Mouse (Mus musculus): ENCODE results near the gene Ccdc7a. TPM values are rescaled to one million over a fixed set of nuclear protein-coding genes. Genes with fewer than 3 reads are reported as not detected.

Ccdc7a gene
- polyA plus RNA-seq, 1 experiment: not detected

GRCm38 (mm10) chr8:128686429-128686990, 378.8 kb downstream of the Ccdc7a start:
- no peak for DNase-seq (ENCODE audit: low read depth)

GRCm38 (mm10) chr8:128685507-128686428, 379.5 kb downstream of the Ccdc7a start, which contains the start of gene Itgb1:
Gene Itgb1, plus strand, starts transcription at chr8:128685654.
- DNase-seq (ENCODE audit: low read depth): no peak

- no peak for DNase-seq (ENCODE audit: low read depth)
These were observed 380.5 kb downstream of the Ccdc7a start for GRCm38 (mm10) chr8:128684609-128685506.

Other genes with a start within 250 kb of the Ccdc7a start
- not detected in 2 replicates for gene Ccdc7b, start 1.6 kb upstream of the Ccdc7a start, polyA plus RNA-seq (2012; rRNA removed)
- gene Gm10999, start 66.1 kb upstream of the Ccdc7a start, polyA plus RNA-seq (2012; rRNA removed): not detected in 2 replicates
- gene 2610044O15Rik8, start 168.9 kb upstream of the Ccdc7a start, polyA plus RNA-seq (2012; rRNA removed): 5.3 and 5.5 TPM in 2 replicates